Mouse (Mus musculus) adrenal gland (tissue): ENCODE data around the gene Serpinb8.

ENCODE experiments used
- intact Hi-C: fragments of 180-260 bp; cut with DNase I; formaldehyde crosslinking; loops from one replicate; pipeline ENCODE4 v1.15.1; 2025
- long read RNA-seq, 2 experiments: library from polyadenylated mRNA; unstranded; transcript quantifications; one replicate each; pipeline ENCODE4 v2.0.0; 2020; ENCODE audit warnings: borderline replicate concordance in 1 of 2; ENCODE audit not compliant: insufficient replicate concordance in 1 of 2

Serpinb8 gene
- long read RNA-seq, experiment 1, full-length matches to known transcripts: 1 of 3 reads
- long read RNA-seq, experiment 1, partial matches to known transcripts: 1 of 3 reads
- long read RNA-seq, experiment 1, other reads (novel, unspliced or antisense): 1 of 3 reads
- long read RNA-seq, experiment 2, full-length matches to known transcripts: 2 of 2 reads
- long read RNA-seq, experiment 2, partial matches to known transcripts: 0 of 2 reads
- long read RNA-seq, experiment 2, other reads (novel, unspliced or antisense): 0 of 2 reads

- intact Hi-C loops: loop anchor here (10.0 kb wide), 1 partner anchor 345 kb away; no protein-coding TSS in a partner anchor
Observed at GRCm38 (mm10) chr1:107589691-107590470, at the start of gene Serpinb8. Gene Serpinb8, plus strand, starts transcription at chr1:107590006.

- intact Hi-C loops: no loop called here
Observed at GRCm38 (mm10) chr1:107559494-107559893, 30.3 kb upstream of the Serpinb8 start.

- intact Hi-C loops: no loop called here
Observed at GRCm38 (mm10) chr1:107562110-107562509, 27.7 kb upstream of the Serpinb8 start.

- intact Hi-C loops: no loop called here
Observed at GRCm38 (mm10) chr1:107565644-107566043, 24.2 kb upstream of the Serpinb8 start.

GRCm38 (mm10) chr1:107576094-107576493, 13.7 kb upstream of the Serpinb8 start:
- intact Hi-C loops: no loop called here

GRCm38 (mm10) chr1:107577514-107577913, 12.3 kb upstream of the Serpinb8 start:
- intact Hi-C loops: no loop called here

- intact Hi-C loops: no loop called here
Observed at GRCm38 (mm10) chr1:107581220-107581619, 8.6 kb upstream of the Serpinb8 start.

GRCm38 (mm10) chr1:107582900-107583299, 6.9 kb upstream of the Serpinb8 start:
- intact Hi-C loops: no loop called here

- intact Hi-C loops: no loop called here
Observed at GRCm38 (mm10) chr1:107583958-107584376, 5.8 kb upstream of the Serpinb8 start.

GRCm38 (mm10) chr1:107584932-107585331, 4.9 kb upstream of the Serpinb8 start:
- intact Hi-C loops: no loop called here

- intact Hi-C loops: no loop called here
Observed at GRCm38 (mm10) chr1:107586196-107586595, 3.6 kb upstream of the Serpinb8 start.

- intact Hi-C loops: no loop called here
Observed at GRCm38 (mm10) chr1:107588206-107588605, 1.6 kb upstream of the Serpinb8 start.

GRCm38 (mm10) chr1:107588642-107589041, 1.2 kb upstream of the Serpinb8 start:
- intact Hi-C loops: no loop called here

- intact Hi-C loops: loop anchor here (10.0 kb wide), 1 partner anchor 348 kb away; no protein-coding TSS in a partner anchor
Observed at GRCm38 (mm10) chr1:107592644-107593043, 2.8 kb downstream of the Serpinb8 start.

- intact Hi-C loops: loop anchor here (10.0 kb wide), 1 partner anchor 349 kb away; no protein-coding TSS in a partner anchor
Observed at GRCm38 (mm10) chr1:107593469-107593868, 3.7 kb downstream of the Serpinb8 start.

GRCm38 (mm10) chr1:107596874-107597273, 7.1 kb downstream of the Serpinb8 start:
- intact Hi-C loops: loop anchor here (10.0 kb wide), 1 partner anchor 352 kb away; no protein-coding TSS in a partner anchor

- intact Hi-C loops: loop anchor here (10.0 kb wide), 1 partner anchor 354 kb away; no protein-coding TSS in a partner anchor
Observed at GRCm38 (mm10) chr1:107598476-107598875, 8.7 kb downstream of the Serpinb8 start.

GRCm38 (mm10) chr1:107608942-107609341, 19.1 kb downstream of the Serpinb8 start:
- intact Hi-C loops: no loop called here

- intact Hi-C loops: no loop called here
Observed at GRCm38 (mm10) chr1:107614087-107614486, 24.3 kb downstream of the Serpinb8 start.

- intact Hi-C loops: no loop called here
Observed at GRCm38 (mm10) chr1:107622017-107622416, 32.2 kb downstream of the Serpinb8 start.

GRCm38 (mm10) chr1:107635936-107636335, 46.1 kb downstream of the Serpinb8 start:
- intact Hi-C loops: loop anchor here (10.0 kb wide), 1 partner anchor 1189 kb away; no protein-coding TSS in a partner anchor

GRCm38 (mm10) chr1:107638056-107638455, 48.2 kb downstream of the Serpinb8 start:
- intact Hi-C loops: loop anchor here (10.0 kb wide), 1 partner anchor 1187 kb away; no protein-coding TSS in a partner anchor
